Comparison of ENCODE assay signal across 19 mouse cellular contexts in the genomic region with DNA sequence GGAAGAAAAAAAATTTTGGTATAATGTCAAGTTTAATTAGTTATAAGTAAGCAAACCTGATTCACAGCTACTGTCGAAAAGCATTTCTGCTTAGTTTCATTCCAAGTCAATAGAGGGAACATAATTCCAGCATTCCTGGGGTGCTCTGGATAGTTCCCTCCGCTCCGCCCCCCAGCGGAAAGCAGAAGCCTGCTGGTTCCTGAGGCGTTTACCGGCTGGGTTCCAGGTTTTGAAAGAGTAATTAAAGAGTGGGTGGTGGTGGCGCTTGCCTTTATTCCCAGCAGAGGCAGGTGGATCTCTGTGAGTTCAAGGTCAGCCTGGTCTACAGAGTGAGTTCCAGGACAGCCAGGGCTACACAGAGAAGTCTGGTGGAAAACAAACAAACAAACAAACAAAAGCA. TPM values are rescaled to one million over a fixed set of nuclear protein-coding genes. Genes with fewer than 3 reads are reported as not detected.
A peak's percentile ranks its signal among the peaks of the same experiment; 100 is the strongest.
DNase-seq lines count a peak whose midpoint lies in the region; ATAC-seq and TF ChIP-seq lines count a peak whose summit lies in the region.
"Had no signal": no experiment of that assay in that cellular context is flagged by ENCODE, and none has a peak within 500 bp of the region (broad histone marks: within the 10 kb centered on the region; RNA-seq: fewer than 3 reads in every experiment).

No protein-coding gene starts in this region.

- H3K4me3 ChIP-seq in kidney, embryonic 14.5 days (ENCODE audit: low read length) = no peak overlapping the region
- H3K4me3 ChIP-seq in brown adipose tissue, adult 24 weeks (ENCODE audit: insufficient read depth, low read depth, low read length) = no peak overlapping the region
- no peak overlapping the region for H3K4me3 ChIP-seq in liver, postnatal 0 days (ENCODE audit: low read depth, low read length)
- H3K4me3 ChIP-seq: embryonic facial prominence, embryonic 12.5 days; hindbrain, embryonic 12.5 days; layer of hippocampus, adult 2 months had no signal

- H3K9me3 ChIP-seq in kidney, embryonic 14.5 days (ENCODE audit: control insufficient read depth, low read length) = no peaks in the 10 kb centered on the region
- H3K9me3 ChIP-seq in liver, postnatal 0 days (ENCODE audit: low read length) = no peaks in the 10 kb centered on the region
- H3K9me3 ChIP-seq: embryonic facial prominence, embryonic 12.5 days; G1E; hindbrain, embryonic 12.5 days had no signal

- TF ChIP-seq CTCF in liver, postnatal 0 days (IDR thresholded peaks at IDR 0.05; ENCODE audit: low read depth) = no peak

- H3K27ac ChIP-seq in kidney, embryonic 14.5 days (ENCODE audit: low read depth, low read length) = no peak overlapping the region
- H3K27ac ChIP-seq in brown adipose tissue, adult 24 weeks (replicated peaks; ENCODE audit: low read depth, low read length) = peak overlapping the region; percentile 72; the same call in 1 of the 2 replicates
- peak overlapping the region; percentile 69 for H3K27ac ChIP-seq in liver, postnatal 0 days (ENCODE audit: low read depth)
- H3K27ac ChIP-seq: embryonic facial prominence, embryonic 12.5 days; hindbrain, embryonic 12.5 days had no signal

- 0 out of 2 replicates have a peak, but pooled peaks cover 5% of the 10 kb centered on the region for H3K4me1 ChIP-seq in kidney, embryonic 14.5 days (ENCODE audit: control insufficient read depth, insufficient read depth, low read length)
- peaks cover 13% of the 10 kb centered on the region for H3K4me1 ChIP-seq in brown adipose tissue, adult 24 weeks (ENCODE audit: control insufficient read depth, insufficient read depth, insufficient read length, low read length)
- H3K4me1 ChIP-seq in liver, postnatal 0 days (ENCODE audit: insufficient read depth) = peaks cover 14% of the 10 kb centered on the region
- H3K4me1 ChIP-seq: embryonic facial prominence, embryonic 12.5 days had no signal

- peak; percentile 48 to 54 for DNase-seq in kidney, postnatal 36 days
- DNase-seq in Muller cell, postnatal 12 days (ENCODE audit: inconsistent ontology term) = peak; percentile 66
- DNase-seq in liver, postnatal 0 days = no peak
- DNase-seq in adipocyte (ENCODE audit: low spot score) = no peak
- no peak for DNase-seq in urinary bladder, postnatal 10 days (ENCODE audit: low spot score)
- DNase-seq: adrenal gland, adult 2 months; cerebellum, adult 11 months; cerebellum, postnatal 36 days; kidney, adult 9 months; left cerebral cortex, postnatal 4 days; thymus, postnatal 14 days had no signal

- 79% methylated on average over 7 of the region's 7 CpGs for WGBS in kidney, embryonic 14.5 days
- 71% methylated on average over 7 of the region's 7 CpGs for WGBS in liver, postnatal 0 days (ENCODE audit: insufficient replicate concordance)

- no peak overlapping the region for H3K9ac ChIP-seq in kidney, embryonic 14.5 days (ENCODE audit: low read depth, low read length)
- no peak overlapping the region for H3K9ac ChIP-seq in liver, postnatal 0 days (replicated peaks)
- H3K9ac ChIP-seq: embryonic facial prominence, embryonic 12.5 days; hindbrain, embryonic 12.5 days had no signal

- no peak overlapping the region for H3K4me2 ChIP-seq in kidney, embryonic 14.5 days (replicated peaks; ENCODE audit: low read depth, low read length)
- no peak overlapping the region for H3K4me2 ChIP-seq in liver, postnatal 0 days (ENCODE audit: low read depth, low read length)
- H3K4me2 ChIP-seq: embryonic facial prominence, embryonic 12.5 days; hindbrain, embryonic 12.5 days had no signal

- H3K36me3 ChIP-seq in kidney, embryonic 14.5 days (ENCODE audit: control insufficient read depth, insufficient read depth, low read length) = no peaks in the 10 kb centered on the region
- H3K36me3 ChIP-seq in liver, postnatal 0 days (replicated peaks; ENCODE audit: insufficient read depth, low read length) = no peaks in the 10 kb centered on the region
- H3K36me3 ChIP-seq: embryonic facial prominence, embryonic 12.5 days; G1E; hindbrain, embryonic 12.5 days had no signal

- no peak for ATAC-seq in kidney, embryonic 14.5 days (ENCODE audit: low FRiP score, low TSS enrichment)
- ATAC-seq in liver, postnatal 0 days = no peak
- ATAC-seq: forebrain, embryonic 16.5 days; midbrain, embryonic 16.5 days had no signal

- no peaks in the 10 kb centered on the region for H3K27me3 ChIP-seq in kidney, embryonic 14.5 days (ENCODE audit: control insufficient read depth, insufficient read depth, low read length)
- H3K27me3 ChIP-seq in liver, postnatal 0 days (ENCODE audit: insufficient read depth, low read length) = no peaks in the 10 kb centered on the region
- H3K27me3 ChIP-seq: embryonic facial prominence, embryonic 12.5 days; hindbrain, embryonic 12.5 days had no signal

- no peak for TF ChIP-seq EP300 in liver, postnatal 0 days (IDR thresholded peaks at IDR 0.05; ENCODE audit: low read depth)

RNA-seq across cellular contexts. Expression of gene Lima1, which starts 10.2 kb away (rescaled TPM):
- 23.4 and 43.5 TPM in 2 replicates for polyA plus RNA-seq in kidney, embryonic 14.5 days (2014; fragmentation: Nextera tagmentation; extraction: Ambion mirVana)
- 9.0 and 18.3 TPM in 2 replicates for polyA plus RNA-seq in brown adipose tissue, adult 24 weeks (2012; ENCODE audit: insufficient read depth, insufficient read length, missing spikeins)
- polyA plus RNA-seq in liver, postnatal 0 days (2015; fragmentation: Nextera tagmentation; extraction: Ambion mirVana) = 14.8 and 15.0 TPM in 2 replicates

Comparison
In these comparisons a context has a peak if more than half of its experiments do, and no peak if none do; other contexts are left out.
1. DNase-seq: peak in kidney, postnatal 36 days (2 of 2) and Muller cell, postnatal 12 days (single experiment); none in liver, postnatal 0 days (single experiment), adipocyte (single experiment) and urinary bladder, postnatal 10 days (single experiment).